Mouse (Mus musculus) forebrain, postnatal 0 days (tissue): ENCODE measurements at regions not wholly inside any gene's neighbourhood (a gene's known extent, or its start where the extent isn't known, plus 50 kb on each side); places are given as distances from the start of the nearest gene placed in this dataset.

Experiments
- ATAC-seq: fragments of 200-750 bp; cut with Nextera tagmentation; 2 replicates; pipeline ENCODE4 v1.8.0; 2017; ENCODE audit warnings: mild to moderate bottlenecking, moderate library complexity
- DNase-seq: peaks from one replicate; pipeline ENCODE4 v3.0.0-alpha.2; 2015
- H3K27ac ChIP-seq: fragments of 300-500 bp; sonication (generic); 2 replicates; pipeline ENCODE4 v1.5.1; 2014; ENCODE audit warnings: low read depth, mild to moderate bottlenecking, antibody characterized with exemption, low read length, moderate library complexity, mixed read lengths
- H3K27me3 ChIP-seq: fragments of 300-500 bp; sonication (generic); 2 replicates; pipeline ENCODE4 v1.6.1; 2014; ENCODE audit warnings: mild to moderate bottlenecking, low read length, mixed read lengths; ENCODE audit not compliant: insufficient read depth
- H3K36me3 ChIP-seq: fragments of 300-500 bp; sonication (generic); 2 replicates; pipeline ENCODE4 v1.6.1; 2014; ENCODE audit warnings: mild to moderate bottlenecking, moderate library complexity; ENCODE audit not compliant: insufficient read depth
- H3K4me1 ChIP-seq: fragments of 300-500 bp; sonication (generic); 2 replicates; pipeline ENCODE4 v1.6.1; 2014; ENCODE audit warnings: antibody characterized with exemption; ENCODE audit not compliant: insufficient read depth
- H3K4me2 ChIP-seq: fragments of 300-500 bp; sonication (generic); 2 replicates; pipeline ENCODE4 v1.6.1; 2014; ENCODE audit warnings: low read depth, mild to moderate bottlenecking, moderate library complexity
- H3K4me3 ChIP-seq: fragments of 300-500 bp; sonication (generic); 2 replicates; pipeline ENCODE4 v1.5.1; 2014; ENCODE audit warnings: low read depth, low read length, mixed read lengths
- H3K9ac ChIP-seq: fragments of 300-500 bp; sonication (generic); 2 replicates; pipeline ENCODE4 v1.6.1; 2014; ENCODE audit warnings: mild to moderate bottlenecking
- H3K9me3 ChIP-seq: fragments of 300-500 bp; sonication (generic); 2 replicates; pipeline ENCODE4 v1.6.1; 2016; ENCODE audit warnings: low read length
- CTCF ChIP-seq: sonication (generic); IDR thresholded peaks from 2 replicates; pipeline ENCODE4 v1.5.1; 2016; ENCODE audit warnings: antibody characterized with exemption, control low read depth, low read depth
- WGBS: fragments of 180-500 bp; shearing (Covaris S2); extraction: QIAGEN DNeasy Blood & Tissue Kit; methylation state at CpG from one replicate; pipeline ENCODE4 v1.1.7; 2014; 5-methylcytosine and 5-hydroxymethylcytosine counted together

DNA sequence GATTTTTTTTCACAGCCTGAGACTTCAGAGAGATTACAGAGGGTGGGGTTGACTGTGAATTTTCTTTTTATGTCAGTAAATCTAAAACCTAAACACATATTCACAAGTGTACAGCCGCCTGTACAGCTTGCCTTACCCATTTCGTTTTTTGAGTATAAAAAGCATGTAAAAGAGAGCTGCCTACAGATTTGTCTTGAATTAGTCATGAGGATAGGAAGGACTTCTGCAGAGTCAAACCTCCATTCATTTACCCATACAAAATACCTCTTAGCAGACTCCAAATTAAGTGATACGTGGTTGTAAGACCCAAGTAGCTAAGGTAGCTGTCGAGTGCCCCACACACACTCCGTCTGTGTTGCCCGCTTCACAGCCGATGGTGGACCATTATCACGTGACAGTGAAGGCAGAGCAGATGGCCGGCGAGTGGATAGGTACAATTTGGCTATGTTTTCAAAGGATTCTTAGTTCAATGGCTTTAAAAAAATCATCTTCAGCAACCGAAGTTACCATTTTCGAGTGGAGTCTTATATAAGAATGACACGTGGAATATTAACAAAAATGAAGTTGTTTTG is 591.3 kb downstream of the Ptprc start:
- H3K4me3 ChIP-seq: no peak overlapping the region
- peak overlapping the region; percentile 21; the same call in 1 of the 2 replicates for H3K27ac ChIP-seq
- H3K4me1 ChIP-seq: no peaks in the 10 kb centered on the region
- no peaks in the 10 kb centered on the region for H3K27me3 ChIP-seq
- H3K9me3 ChIP-seq: no peaks in the 10 kb centered on the region
- TF ChIP-seq CTCF: no peak
- no peak overlapping the region for H3K9ac ChIP-seq
- ATAC-seq: peak; percentile 36; the same call in 1 of the 2 replicates
- no peaks in the 10 kb centered on the region for H3K36me3 ChIP-seq
- no peak overlapping the region for H3K4me2 ChIP-seq
- peak; percentile 24 for DNase-seq
- 73% methylated on average over 13 of the region's 13 CpGs for WGBS

DNA sequence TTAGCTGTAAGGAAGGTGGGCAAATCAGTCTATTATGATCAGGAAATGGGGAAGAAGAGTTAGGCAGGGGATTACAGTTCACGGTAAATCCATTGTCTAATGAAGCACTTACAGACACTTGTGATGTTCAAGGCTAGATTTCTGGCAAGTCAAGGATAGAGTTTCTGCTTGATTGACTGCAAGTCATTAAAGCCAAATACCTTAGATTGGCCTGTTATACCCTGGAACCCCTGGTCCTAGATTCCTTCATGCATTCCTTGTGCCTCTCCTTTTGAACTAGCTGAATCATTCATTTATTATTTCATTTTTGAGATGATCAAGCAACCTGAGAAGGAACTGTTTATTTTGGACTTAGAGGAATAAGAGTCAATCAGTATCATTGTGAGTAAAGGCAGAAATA is 597.9 kb downstream of the Ptprc start:
- Histone ChIP-seq H3K9ac (no peak overlapping the region), H3K4me3 (no peak overlapping the region), H3K27me3 (no peaks in the 10 kb centered on the region), H3K27ac (no peak overlapping the region), H3K4me1 (no peaks in the 10 kb centered on the region), H3K9me3 (no peaks in the 10 kb centered on the region), H3K36me3 (no peaks in the 10 kb centered on the region), H3K4me2 (no peak overlapping the region)
- ATAC-seq (no peak), DNase-seq (no peak)
- no peak for TF ChIP-seq CTCF
- 64% methylated on average over 1 of the region's 1 CpGs for WGBS

DNA sequence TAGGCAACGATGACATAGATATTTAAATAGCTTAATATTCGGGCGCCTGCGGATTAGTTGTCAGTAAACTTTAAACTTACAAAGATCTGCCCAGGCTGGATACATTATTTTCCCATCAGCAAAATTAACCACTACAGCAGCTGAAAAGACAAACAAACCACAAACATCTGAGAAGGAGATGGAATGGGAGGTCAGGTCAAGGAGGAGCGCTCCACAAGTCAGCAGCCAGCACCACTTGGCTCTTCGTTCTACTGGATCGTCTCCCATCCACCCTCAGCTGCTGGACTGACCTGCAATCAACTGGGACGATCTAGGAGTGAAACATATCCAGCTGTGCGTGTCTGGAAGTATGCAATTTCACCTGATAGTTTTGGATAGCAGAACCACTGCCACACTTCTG is 599.3 kb downstream of the Ptprc start:
- H3K4me2 ChIP-seq: no peak overlapping the region
- no peaks in the 10 kb centered on the region for H3K9me3 ChIP-seq
- ATAC-seq (no peak), DNase-seq (no peak)
- H3K4me1 ChIP-seq: no peaks in the 10 kb centered on the region
- H3K4me3 ChIP-seq: no peak overlapping the region
- no peak overlapping the region for H3K27ac ChIP-seq
- TF ChIP-seq CTCF: no peak
- H3K27me3 ChIP-seq: no peaks in the 10 kb centered on the region
- WGBS: 87% methylated on average over 9 of the region's 9 CpGs
- H3K36me3 ChIP-seq: no peaks in the 10 kb centered on the region
- H3K9ac ChIP-seq: no peak overlapping the region

- H3K36me3 ChIP-seq: no peaks in the 10 kb centered on the region
- no peak overlapping the region for H3K4me2 ChIP-seq
- H3K4me3 ChIP-seq: no peak overlapping the region
- H3K4me1 ChIP-seq: no peaks in the 10 kb centered on the region
- H3K9me3 ChIP-seq: no peaks in the 10 kb centered on the region
- no peaks in the 10 kb centered on the region for H3K27me3 ChIP-seq
- ATAC-seq: no peak
- no peak overlapping the region for H3K9ac ChIP-seq
- H3K27ac ChIP-seq: no peak overlapping the region
- DNase-seq: no peak
- TF ChIP-seq CTCF: no peak
Observed at GRCm38 (mm10) chr1:137575380-137575779, 600.1 kb downstream of the Ptprc start.

GRCm38 (mm10) chr1:137571905-137572865 is 603.3 kb downstream of the Ptprc start:
- Histone ChIP-seq H3K4me2 (no peak overlapping the region), H3K27me3 (no peaks in the 10 kb centered on the region), H3K4me3 (no peak overlapping the region), H3K27ac (no peak overlapping the region), H3K9me3 (no peaks in the 10 kb centered on the region), H3K36me3 (no peaks in the 10 kb centered on the region), H3K4me1 (no peaks in the 10 kb centered on the region), H3K9ac (no peak overlapping the region)
- DNase-seq: no peak
- no peak for TF ChIP-seq CTCF
- ATAC-seq: no peak
- 68% methylated on average over 6 of the region's 6 CpGs for WGBS

- no peak for ATAC-seq
- no peak overlapping the region for H3K4me3 ChIP-seq
- no peak overlapping the region for H3K9ac ChIP-seq
- H3K9me3 ChIP-seq: no peaks in the 10 kb centered on the region
- 76% methylated on average over 4 of the region's 4 CpGs for WGBS
- no peak for DNase-seq
- H3K27ac ChIP-seq: no peak overlapping the region
- H3K4me1 ChIP-seq: no peaks in the 10 kb centered on the region
- no peaks in the 10 kb centered on the region for H3K36me3 ChIP-seq
- H3K27me3 ChIP-seq: no peaks in the 10 kb centered on the region
- no peak for TF ChIP-seq CTCF
- no peak overlapping the region for H3K4me2 ChIP-seq
Observed at GRCm38 (mm10) chr1:137571190-137571904, 604.2 kb downstream of the Ptprc start.

DNA sequence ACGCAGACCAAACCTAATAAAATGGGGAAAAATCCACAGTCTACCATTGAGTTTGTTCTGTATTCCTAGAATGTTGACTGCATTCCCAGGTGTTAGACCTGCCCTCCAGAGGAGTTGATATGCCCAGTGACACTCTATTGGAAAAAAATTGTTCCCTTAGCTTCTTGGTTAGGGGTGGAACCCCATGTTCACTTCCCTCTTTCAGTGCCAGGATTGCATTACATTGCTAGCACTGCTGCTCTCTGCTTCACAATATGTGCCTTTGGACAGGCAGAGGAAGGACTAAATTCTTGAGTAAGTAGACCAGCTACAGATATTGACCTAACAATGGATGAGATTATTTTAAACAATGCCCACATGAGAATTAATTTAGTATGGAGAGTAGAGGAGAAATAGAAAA is 607.3 kb upstream of the Nr5a2 start:
- Histone ChIP-seq H3K36me3 (no peaks in the 10 kb centered on the region), H3K9ac (no peak overlapping the region), H3K27ac (no peak overlapping the region), H3K4me3 (no peak overlapping the region), H3K27me3 (no peaks in the 10 kb centered on the region), H3K9me3 (no peaks in the 10 kb centered on the region), H3K4me2 (no peak overlapping the region), H3K4me1 (no peaks in the 10 kb centered on the region)
- no peak for TF ChIP-seq CTCF
- ATAC-seq (no peak), DNase-seq (no peak)
- 100% methylated on average over 1 of the region's 1 CpGs for WGBS
